Mouse (Mus musculus): ENCODE data around the gene Cylc1. TPM values are rescaled to one million over a fixed set of nuclear protein-coding genes. Genes with fewer than 3 reads are reported as not detected.

Cylc1 gene
- not detected in 2 replicates for polyA plus RNA-seq (2011; ENCODE audit: insufficient read depth, insufficient read length, low read depth, missing spikeins)

DNA sequence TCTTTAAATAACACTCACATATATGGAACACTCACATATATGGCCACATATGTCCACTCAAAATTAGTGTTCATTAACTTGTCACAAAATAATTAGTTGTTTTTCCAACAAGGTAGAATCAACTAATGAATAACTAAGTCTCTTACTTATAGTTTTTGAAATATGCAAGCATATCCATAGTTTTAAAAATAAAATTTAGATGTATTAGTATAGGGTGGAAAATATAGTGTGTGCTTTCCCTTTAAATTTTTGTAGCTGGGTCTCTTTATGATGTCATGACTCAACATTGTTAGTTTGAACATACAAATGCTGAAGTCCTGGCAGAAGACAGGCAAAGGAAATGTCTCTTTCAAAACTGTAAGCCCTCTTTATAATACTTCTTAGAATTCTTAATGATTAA lies at the start of gene Cylc1:
Cylc1 (plus strand) TSS at position 301 of the 400 bp plus-strand sequence.
- no peak within 1 kb of the TSS for H3K9ac ChIP-seq (ENCODE audit: low read depth, poor library complexity, severe bottlenecking)
- H3K27ac ChIP-seq (ENCODE audit: insufficient read depth, low read length) = no peak within 1 kb of the TSS
- H3K4me1 ChIP-seq (ENCODE audit: control insufficient read depth, insufficient read depth, low read length) = no peaks in the 10 kb centered on the region
- H3K9me3 ChIP-seq (replicated peaks; ENCODE audit: control insufficient read depth, insufficient read depth, low read length, poor library complexity, severe bottlenecking) = no peaks in the 10 kb centered on the region
- H3K36me3 ChIP-seq (ENCODE audit: control insufficient read depth, insufficient read depth, low read length, poor library complexity, severe bottlenecking) = no peaks in the 10 kb centered on the region
- TF ChIP-seq EP300 (IDR thresholded peaks at IDR 0.05; ENCODE audit: insufficient read depth, low read depth, low read length) (no peak), CTCF (IDR thresholded peaks at IDR 0.05; ENCODE audit: low read depth, low read length) (no peak), POLR2A (IDR thresholded peaks at IDR 0.05; ENCODE audit: insufficient read depth, low read length) (no peak)
- no peaks in the 10 kb centered on the region for H3K27me3 ChIP-seq (ENCODE audit: control insufficient read depth, insufficient read depth, low read length, poor library complexity, severe bottlenecking)
- no peak within 1 kb of the TSS for H3K4me3 ChIP-seq (ENCODE audit: low read depth, low read length)

DNA sequence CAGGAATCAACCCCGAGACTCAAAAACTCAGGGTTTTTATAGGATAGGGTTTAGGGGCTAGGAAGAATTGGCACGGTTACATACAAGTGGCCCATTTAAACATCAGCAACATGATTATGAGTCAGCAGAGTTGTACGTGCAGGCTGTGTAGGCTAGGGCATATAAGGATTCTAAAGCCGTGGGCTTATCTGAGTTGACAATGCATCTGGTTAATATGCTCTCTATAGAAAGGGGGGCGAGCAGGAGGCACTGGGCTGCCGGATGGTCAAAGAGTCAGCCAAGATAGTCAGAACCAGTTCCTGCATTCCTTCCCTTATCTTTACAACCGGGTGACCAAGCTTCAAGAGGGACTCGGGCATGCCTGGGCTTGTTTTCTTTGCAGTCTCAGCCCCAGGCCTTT lies 31.5 kb upstream of the Cylc1 start:
- H3K9ac ChIP-seq (ENCODE audit: low read depth, poor library complexity, severe bottlenecking) = no peak overlapping the region
- no peak overlapping the region for H3K4me3 ChIP-seq (ENCODE audit: low read depth, low read length)
- TF ChIP-seq POLR2A (IDR thresholded peaks at IDR 0.05; ENCODE audit: insufficient read depth, low read length) = no peak
- no peak for TF ChIP-seq EP300 (IDR thresholded peaks at IDR 0.05; ENCODE audit: insufficient read depth, low read depth, low read length)
- TF ChIP-seq CTCF (IDR thresholded peaks at IDR 0.05; ENCODE audit: low read depth, low read length) = no peak
- peaks cover 4% of the 10 kb centered on the region; the same call in 1 of the 2 replicates for H3K9me3 ChIP-seq (replicated peaks; ENCODE audit: control insufficient read depth, insufficient read depth, low read length, poor library complexity, severe bottlenecking)
- H3K27ac ChIP-seq (ENCODE audit: insufficient read depth, low read length) = peak overlapping the region; percentile 44; the same call in 1 of the 2 replicates
- H3K4me1 ChIP-seq (ENCODE audit: control insufficient read depth, insufficient read depth, low read length) = no peaks in the 10 kb centered on the region
- H3K27me3 ChIP-seq (ENCODE audit: control insufficient read depth, insufficient read depth, low read length, poor library complexity, severe bottlenecking) = no peaks in the 10 kb centered on the region
- H3K36me3 ChIP-seq (ENCODE audit: control insufficient read depth, insufficient read depth, low read length, poor library complexity, severe bottlenecking) = no peaks in the 10 kb centered on the region

GRCm38 (mm10) chrX:111168040-111168439 lies 57.8 kb downstream of the Cylc1 start, which contains the start of gene Gm10112:
TSS of gene Gm10112 (plus strand) at chrX:111168340.
- no peaks in the 10 kb centered on the region for H3K36me3 ChIP-seq (ENCODE audit: control insufficient read depth, insufficient read depth, low read length, poor library complexity, severe bottlenecking)
- H3K9me3 ChIP-seq (replicated peaks; ENCODE audit: control insufficient read depth, insufficient read depth, low read length, poor library complexity, severe bottlenecking) = no peaks in the 10 kb centered on the region
- no peak within 1 kb of the TSS for H3K4me3 ChIP-seq (ENCODE audit: low read depth, low read length)
- no peaks in the 10 kb centered on the region for H3K4me1 ChIP-seq (ENCODE audit: control insufficient read depth, insufficient read depth, low read length)
- no peaks in the 10 kb centered on the region for H3K27me3 ChIP-seq (ENCODE audit: control insufficient read depth, insufficient read depth, low read length, poor library complexity, severe bottlenecking)
- TF ChIP-seq CTCF (IDR thresholded peaks at IDR 0.05; ENCODE audit: low read depth, low read length) (no peak), POLR2A (IDR thresholded peaks at IDR 0.05; ENCODE audit: insufficient read depth, low read length) (no peak), EP300 (IDR thresholded peaks at IDR 0.05; ENCODE audit: insufficient read depth, low read depth, low read length) (no peak)
- H3K27ac ChIP-seq (ENCODE audit: insufficient read depth, low read length) = no peak within 1 kb of the TSS
- H3K9ac ChIP-seq (ENCODE audit: low read depth, poor library complexity, severe bottlenecking) = no peak within 1 kb of the TSS

Other genes with a start within 250 kb of the Cylc1 start
- gene Gm10112, start 57.9 kb downstream of the Cylc1 start, polyA plus RNA-seq (2011; ENCODE audit: insufficient read depth, insufficient read length, low read depth, missing spikeins) = 2.9 TPM in 1 of 2 replicates, not detected in the other

All from ES-Bruce4 (cell line).